Mouse (Mus musculus): ENCODE measurements at regions not wholly inside any gene's neighbourhood (a gene's known extent, or its start where the extent isn't known, plus 50 kb on each side); places are given as distances from the start of the nearest gene placed in this dataset.

- TF ChIP-seq POLR2A (IDR thresholded peaks at IDR 0.05; ENCODE audit: borderline replicate concordance, control insufficient read depth, low read depth, low read length) (no peak), CTCF (IDR thresholded peaks at IDR 0.05; ENCODE audit: control insufficient read depth, insufficient read depth, low read length) (no peak)
These were observed 169.9 kb downstream of the Cemip2 start for GRCm38 (mm10) chr19:21948030-21948429.

All from bone marrow, adult 2 months (tissue).